Mouse (Mus musculus) hindbrain, embryonic 10.5 days (tissue): ENCODE measurements at regions not wholly inside any gene's neighbourhood (a gene's known extent, or its start where the extent isn't known, plus 50 kb on each side); places are given as distances from the start of the nearest gene placed in this dataset.

Experiments
- DNase-seq: peaks from one replicate; pipeline ENCODE4 v3.0.0-alpha.2; 2017; ENCODE audit warnings: low spot score
- H3K27ac ChIP-seq: fragments of 300-500 bp; sonication (generic); 2 replicates; pipeline ENCODE4 v1.5.1; 2016; ENCODE audit warnings: mild to moderate bottlenecking, moderate library complexity
- H3K27me3 ChIP-seq: fragments of 300-500 bp; sonication (generic); 2 replicates; pipeline ENCODE4 v1.6.1; 2016; ENCODE audit warnings: mild to moderate bottlenecking; ENCODE audit not compliant: poor library complexity, insufficient read depth, severe bottlenecking
- H3K36me3 ChIP-seq: fragments of 300-500 bp; sonication (generic); 2 replicates; pipeline ENCODE4 v1.6.1; 2016; ENCODE audit warnings: mild to moderate bottlenecking, moderate library complexity
- H3K4me1 ChIP-seq: fragments of 300-500 bp; sonication (generic); replicated peaks from 2 replicates; pipeline ENCODE4 v1.6.1; 2016; ENCODE audit warnings: mild to moderate bottlenecking
- H3K4me3 ChIP-seq: fragments of 300-500 bp; sonication (generic); 2 replicates; pipeline ENCODE4 v1.5.1; 2016; ENCODE audit warnings: mild to moderate bottlenecking, moderate library complexity
- H3K9me3 ChIP-seq: fragments of 300-500 bp; sonication (generic); 2 replicates; pipeline ENCODE4 v1.6.1; 2016; ENCODE audit warnings: mild to moderate bottlenecking, moderate library complexity
- WGBS: fragments of 180-500 bp; shearing (Covaris S2); methylation state at CpG from one replicate; pipeline ENCODE4 v1.1.7; 2016; 5-methylcytosine and 5-hydroxymethylcytosine counted together

DNA sequence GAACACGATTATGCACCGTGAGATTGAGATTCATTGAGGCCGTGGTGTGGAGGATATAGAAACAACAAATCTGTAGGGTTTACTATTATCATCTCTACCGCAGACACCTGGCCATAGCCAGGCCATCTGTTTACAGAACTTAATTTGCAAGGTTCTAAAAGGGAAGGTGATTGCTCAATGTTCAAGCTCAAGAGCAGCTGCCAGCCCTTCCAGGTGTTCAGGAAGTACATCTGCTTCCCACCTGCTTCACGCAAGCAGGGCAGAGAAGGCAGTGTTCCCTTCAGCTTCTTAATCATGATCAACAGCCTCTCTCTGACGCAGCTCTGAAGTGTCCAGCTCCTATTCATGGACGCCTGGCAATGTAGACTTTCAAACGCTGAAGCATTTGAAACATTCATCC lies 202.4 kb upstream of the Prdm1 start:
- H3K27ac ChIP-seq: no peak overlapping the region
- no peaks in the 10 kb centered on the region for H3K4me1 ChIP-seq
- H3K27me3 ChIP-seq: no peaks in the 10 kb centered on the region
- H3K4me3 ChIP-seq: no peak overlapping the region
- DNase-seq: no peak
- H3K36me3 ChIP-seq: no peaks in the 10 kb centered on the region
- no peaks in the 10 kb centered on the region for H3K9me3 ChIP-seq
- WGBS: 91% methylated on average over 8 of the region's 8 CpGs

DNA sequence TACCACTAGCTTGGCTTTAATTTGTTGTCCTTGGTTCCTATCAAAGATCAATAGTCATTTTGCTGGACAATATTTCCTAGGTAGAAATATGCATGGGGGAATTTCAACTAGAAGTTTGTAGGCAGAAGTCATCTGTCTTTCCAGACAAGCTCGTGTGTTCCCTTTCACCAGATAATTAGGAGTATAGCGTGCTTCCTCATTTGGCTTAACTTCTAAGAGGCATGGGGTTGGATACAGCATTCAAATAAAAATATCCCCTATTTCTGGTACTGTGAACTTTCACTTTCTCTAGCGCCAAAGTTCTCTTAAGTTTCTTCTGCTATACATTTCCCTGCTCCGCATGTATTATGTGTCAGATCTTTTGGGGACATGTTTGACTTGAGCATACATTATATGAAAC lies 200.7 kb upstream of the Prdm1 start:
- H3K9me3 ChIP-seq: no peaks in the 10 kb centered on the region
- no peaks in the 10 kb centered on the region for H3K27me3 ChIP-seq
- no peak overlapping the region for H3K27ac ChIP-seq
- H3K4me1 ChIP-seq: no peaks in the 10 kb centered on the region
- no peaks in the 10 kb centered on the region for H3K36me3 ChIP-seq
- WGBS: 95% methylated on average over 4 of the region's 4 CpGs
- no peak overlapping the region for H3K4me3 ChIP-seq
- no peak for DNase-seq

DNA sequence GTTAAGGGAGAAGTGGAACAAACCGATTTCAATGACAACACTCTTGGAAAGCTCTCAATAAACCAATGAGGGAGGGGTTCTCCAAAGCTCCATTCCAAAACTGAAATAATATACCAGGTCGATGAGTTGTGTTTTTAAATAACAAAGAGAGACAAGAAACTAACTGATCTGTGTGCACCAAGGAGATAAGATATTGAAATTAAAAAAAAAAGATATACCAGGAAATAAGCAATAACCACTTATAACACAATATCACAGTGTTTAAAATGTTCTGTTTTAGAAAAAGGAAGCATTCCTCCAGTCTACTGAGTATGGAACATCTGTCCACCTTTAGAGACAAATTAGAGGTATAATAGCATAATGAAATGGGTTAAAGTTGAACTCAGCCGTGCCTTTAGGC lies 196.3 kb upstream of the Prdm1 start:
- H3K36me3 ChIP-seq: no peaks in the 10 kb centered on the region
- H3K9me3 ChIP-seq: no peaks in the 10 kb centered on the region
- WGBS: 75% methylated on average over 3 of the region's 3 CpGs
- H3K4me3 ChIP-seq: no peak overlapping the region
- no peak for DNase-seq
- no peak overlapping the region for H3K27ac ChIP-seq
- no peaks in the 10 kb centered on the region for H3K27me3 ChIP-seq
- no peaks in the 10 kb centered on the region for H3K4me1 ChIP-seq

- H3K27me3 ChIP-seq: no peaks in the 10 kb centered on the region
- no peak overlapping the region for H3K4me3 ChIP-seq
- no peaks in the 10 kb centered on the region for H3K36me3 ChIP-seq
- no peaks in the 10 kb centered on the region for H3K4me1 ChIP-seq
- no peak for DNase-seq
- no peak overlapping the region for H3K27ac ChIP-seq
- H3K9me3 ChIP-seq: no peaks in the 10 kb centered on the region
- 81% methylated on average over 1 of the region's 1 CpGs for WGBS
Observed at GRCm38 (mm10) chr10:44723845-44724244, 195.5 kb upstream of the Prdm1 start.

DNA sequence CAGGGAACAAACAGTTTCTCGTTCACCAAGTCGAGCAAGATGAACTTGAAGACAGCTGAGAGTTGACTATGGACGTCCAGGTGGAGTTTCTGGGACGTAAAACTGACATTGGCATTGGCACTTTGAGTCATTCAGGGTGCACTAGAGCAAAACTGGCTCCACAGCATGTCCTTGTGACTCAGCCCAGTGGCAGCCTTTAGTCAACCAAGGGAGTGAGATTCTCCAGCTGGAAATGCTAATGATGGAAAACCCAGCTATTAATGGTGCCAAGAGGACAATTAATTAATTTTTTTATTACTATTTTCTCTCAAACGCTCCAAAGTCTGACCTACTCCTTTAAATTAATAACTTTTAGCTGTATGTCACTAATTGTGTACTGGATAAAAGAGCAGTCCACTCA lies 195.0 kb upstream of the Prdm1 start:
- DNase-seq: no peak
- no peaks in the 10 kb centered on the region for H3K4me1 ChIP-seq
- no peaks in the 10 kb centered on the region for H3K36me3 ChIP-seq
- no peaks in the 10 kb centered on the region for H3K9me3 ChIP-seq
- WGBS: 85% methylated on average over 5 of the region's 5 CpGs
- H3K27ac ChIP-seq: no peak overlapping the region
- no peaks in the 10 kb centered on the region for H3K27me3 ChIP-seq
- no peak overlapping the region for H3K4me3 ChIP-seq

- H3K4me3 ChIP-seq: no peak overlapping the region
- no peaks in the 10 kb centered on the region for H3K36me3 ChIP-seq
- 87% methylated on average over 10 of the region's 10 CpGs for WGBS
- no peaks in the 10 kb centered on the region for H3K9me3 ChIP-seq
- DNase-seq: no peak
- no peaks in the 10 kb centered on the region for H3K27me3 ChIP-seq
- H3K4me1 ChIP-seq: peaks cover 6% of the 10 kb centered on the region
- no peak overlapping the region for H3K27ac ChIP-seq
Observed at GRCm38 (mm10) chr10:44721670-44722069, 193.4 kb upstream of the Prdm1 start.

DNA sequence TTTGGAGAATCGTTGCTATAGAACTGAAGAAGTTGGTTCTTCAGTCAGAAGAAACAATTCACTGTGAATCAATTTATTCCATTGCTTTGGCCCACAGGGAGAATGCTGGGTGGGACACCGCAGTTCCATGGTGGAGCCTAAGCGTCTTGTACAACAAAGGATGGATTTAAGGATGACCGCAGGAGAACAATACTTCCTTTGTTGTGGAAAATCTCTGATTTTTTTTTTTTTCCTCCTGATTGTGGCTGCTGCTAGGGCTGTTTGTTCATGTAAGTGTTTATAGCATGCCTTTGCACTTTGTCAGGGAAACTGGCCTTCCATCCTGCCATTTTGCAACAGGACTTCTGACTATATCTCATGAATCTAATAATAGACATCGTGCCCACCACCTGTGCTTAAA lies 188.3 kb upstream of the Prdm1 start:
- H3K27ac ChIP-seq: no peak overlapping the region
- no peaks in the 10 kb centered on the region for H3K27me3 ChIP-seq
- H3K4me3 ChIP-seq: no peak overlapping the region
- peaks cover 12% of the 10 kb centered on the region for H3K4me1 ChIP-seq
- 42% methylated on average over 5 of the region's 5 CpGs for WGBS
- H3K36me3 ChIP-seq: no peaks in the 10 kb centered on the region
- DNase-seq: no peak
- no peaks in the 10 kb centered on the region for H3K9me3 ChIP-seq

GRCm38 (mm10) chr10:44715902-44716301 lies 187.6 kb upstream of the Prdm1 start:
- peaks cover 12% of the 10 kb centered on the region for H3K4me1 ChIP-seq
- no peak overlapping the region for H3K4me3 ChIP-seq
- no peaks in the 10 kb centered on the region for H3K9me3 ChIP-seq
- H3K27ac ChIP-seq: no peak overlapping the region
- H3K36me3 ChIP-seq: no peaks in the 10 kb centered on the region
- H3K27me3 ChIP-seq: no peaks in the 10 kb centered on the region
- no peak for DNase-seq

DNA sequence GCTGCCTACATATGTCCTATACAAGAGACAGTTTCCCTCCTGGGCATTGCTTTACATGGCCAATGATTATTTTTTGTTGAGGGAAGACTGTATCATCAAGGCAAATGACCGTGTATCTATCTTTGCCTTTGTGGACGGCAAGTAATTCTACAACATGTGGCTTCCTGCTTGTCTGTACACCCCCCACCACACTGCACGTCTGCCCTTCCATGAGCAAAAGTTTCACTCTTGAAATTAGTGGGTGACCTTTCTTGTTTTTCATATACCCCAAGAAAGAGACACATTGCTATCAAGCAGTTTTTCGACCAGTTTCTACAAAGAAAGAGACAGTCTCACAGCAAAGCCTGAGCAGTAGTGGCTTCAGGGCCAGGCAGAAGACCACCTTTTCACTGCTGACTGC lies 180.5 kb upstream of the Prdm1 start:
- H3K4me3 ChIP-seq: no peak overlapping the region
- WGBS: 88% methylated on average over 4 of the region's 4 CpGs
- no peaks in the 10 kb centered on the region for H3K9me3 ChIP-seq
- DNase-seq: no peak
- no peaks in the 10 kb centered on the region for H3K27me3 ChIP-seq
- no peak overlapping the region for H3K27ac ChIP-seq
- H3K4me1 ChIP-seq: no peaks in the 10 kb centered on the region
- no peaks in the 10 kb centered on the region for H3K36me3 ChIP-seq

DNA sequence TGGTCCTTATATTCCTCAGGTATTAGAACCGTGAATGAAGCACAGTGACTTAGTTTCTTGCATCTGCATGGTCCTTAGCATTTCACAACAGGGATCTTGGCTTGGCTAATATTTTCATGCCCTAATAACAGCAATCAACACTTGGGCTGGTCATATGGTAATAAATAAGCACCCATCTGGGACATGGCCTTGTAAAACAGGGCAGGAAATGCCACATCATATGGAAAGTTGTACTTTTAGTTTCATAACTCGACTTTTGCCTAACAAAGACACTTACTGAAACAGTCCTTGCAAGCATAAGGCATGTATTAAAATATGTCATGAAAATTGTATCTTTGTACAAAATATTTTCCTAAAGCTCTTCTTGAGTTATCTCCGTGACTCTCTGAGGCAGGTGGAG lies 175.8 kb upstream of the Prdm1 start:
- 83% methylated on average over 3 of the region's 3 CpGs for WGBS

GRCm38 (mm10) chr10:44702108-44702507 lies 173.8 kb upstream of the Prdm1 start:
- Histone ChIP-seq H3K9me3 (no peaks in the 10 kb centered on the region), H3K4me1 (no peaks in the 10 kb centered on the region), H3K36me3 (no peaks in the 10 kb centered on the region), H3K27me3 (no peaks in the 10 kb centered on the region), H3K4me3 (no peak overlapping the region), H3K27ac (no peak overlapping the region)
- 70% methylated on average over 5 of the region's 5 CpGs for WGBS
- no peak for DNase-seq

More for the DNA sequence above, 175.8 kb upstream of the Prdm1 start:
- DNase-seq: no peak
- H3K27ac ChIP-seq: no peak overlapping the region
- H3K9me3 ChIP-seq: no peaks in the 10 kb centered on the region
- no peaks in the 10 kb centered on the region for H3K27me3 ChIP-seq
- no peaks in the 10 kb centered on the region for H3K36me3 ChIP-seq
- no peaks in the 10 kb centered on the region for H3K4me1 ChIP-seq
- no peak overlapping the region for H3K4me3 ChIP-seq

DNA sequence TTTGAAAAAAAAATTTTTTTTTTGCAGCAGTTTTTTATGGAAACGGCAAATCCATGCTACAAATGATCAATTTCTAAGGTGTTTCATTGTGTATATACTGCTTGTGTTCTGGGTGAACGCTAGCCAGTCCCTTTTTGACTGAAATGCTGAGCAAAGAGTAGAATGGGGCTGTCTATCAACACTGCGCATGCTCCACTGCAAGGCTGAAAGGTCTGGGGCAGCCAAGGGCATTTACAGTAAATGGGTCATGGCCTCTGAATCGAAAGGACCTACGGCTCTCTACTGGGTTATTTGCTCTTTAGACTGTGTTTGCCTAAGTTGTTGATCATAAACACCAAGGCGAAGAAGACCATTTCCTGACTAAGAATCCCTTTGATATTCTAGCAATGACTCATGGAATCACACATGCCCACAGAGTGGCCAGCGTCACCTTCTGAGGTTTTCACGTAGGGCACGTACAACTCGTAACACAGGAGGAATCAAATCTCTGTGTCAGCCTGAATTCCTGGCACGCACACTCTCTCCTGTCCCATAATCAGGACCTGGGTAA lies 171.8 kb upstream of the Prdm1 start:
- no peaks in the 10 kb centered on the region for H3K36me3 ChIP-seq
- no peak overlapping the region for H3K4me3 ChIP-seq
- no peaks in the 10 kb centered on the region for H3K9me3 ChIP-seq
- no peaks in the 10 kb centered on the region for H3K27me3 ChIP-seq
- WGBS: 86% methylated on average over 11 of the region's 11 CpGs
- H3K4me1 ChIP-seq: no peaks in the 10 kb centered on the region
- H3K27ac ChIP-seq: no peak overlapping the region
- DNase-seq: no peak

DNA sequence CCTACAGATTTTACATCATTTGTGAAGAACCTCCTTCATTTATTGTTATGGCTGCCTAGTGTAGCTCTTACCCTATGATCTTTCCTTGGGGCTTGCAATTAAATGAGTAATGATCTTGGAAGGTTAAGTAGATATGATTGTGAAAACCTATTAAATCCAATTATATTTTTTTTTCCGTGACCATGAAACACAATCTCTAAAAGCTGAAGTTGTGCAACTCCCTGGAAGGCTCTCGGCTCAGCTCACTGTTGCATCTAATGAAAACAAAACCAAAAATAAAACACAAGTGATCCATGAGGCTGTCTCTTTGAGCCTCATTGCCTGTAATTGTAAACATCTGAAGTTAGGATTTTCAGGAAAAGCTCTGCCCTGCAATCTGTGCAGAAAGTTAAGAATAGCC lies 169.7 kb upstream of the Prdm1 start:
- Histone ChIP-seq H3K36me3 (no peaks in the 10 kb centered on the region), H3K27me3 (no peaks in the 10 kb centered on the region), H3K4me1 (no peaks in the 10 kb centered on the region), H3K27ac (no peak overlapping the region), H3K9me3 (no peaks in the 10 kb centered on the region), H3K4me3 (no peak overlapping the region)
- WGBS: 82% methylated on average over 2 of the region's 2 CpGs
- no peak for DNase-seq

DNA sequence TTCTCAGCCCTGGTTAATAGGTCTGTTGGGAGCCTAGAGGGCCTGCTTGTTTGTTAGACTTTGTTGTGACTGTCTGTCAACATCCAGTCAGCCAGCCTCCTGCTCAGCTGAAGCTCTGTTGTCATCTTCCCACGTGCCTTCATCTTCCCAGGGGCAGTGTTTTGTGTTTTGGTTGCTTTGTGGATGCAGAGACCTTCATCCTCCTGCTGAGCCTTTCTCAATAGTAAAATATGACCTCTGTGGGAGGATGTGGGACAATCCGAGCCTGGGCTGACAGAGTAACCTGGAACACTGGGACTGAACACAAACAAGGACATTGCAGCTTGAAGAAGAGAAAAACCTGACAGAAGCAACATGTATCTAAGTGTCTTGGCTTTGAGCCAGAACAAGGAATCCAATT lies 168.7 kb upstream of the Prdm1 start:
- Histone ChIP-seq H3K27ac (no peak overlapping the region), H3K4me1 (no peaks in the 10 kb centered on the region), H3K36me3 (no peaks in the 10 kb centered on the region), H3K4me3 (no peak overlapping the region), H3K9me3 (no peaks in the 10 kb centered on the region), H3K27me3 (no peaks in the 10 kb centered on the region)
- WGBS: 14% methylated on average over 2 of the region's 2 CpGs
- no peak for DNase-seq
